Mouse (Mus musculus): ENCODE results near the gene Hoxb4. TPM values are rescaled to one million over a fixed set of nuclear protein-coding genes. Genes with fewer than 3 reads are reported as not detected.

The Hoxb4 gene
- polyA plus RNA-seq, 1 experiment from 2014 or later, result 4.4 TPM

- peak; percentile 80 for ATAC-seq (ENCODE audit: borderline replicate concordance, extremely low read depth, low FRiP score, low TSS enrichment)
- H3K4me1 ChIP-seq, result peaks cover 16% of the 10 kb centered on the region
- under 1% methylated on average over 69 of the region's 69 CpGs for WGBS
- H3K27me3 ChIP-seq, result peaks cover 95% of the 10 kb centered on the region
- peak within 1 kb of the TSS; percentile 59 for H3K4me3 ChIP-seq
- no peaks in the 10 kb centered on the region for H3K9me3 ChIP-seq
- peak within 1 kb of the TSS; percentile 88 for H3K9ac ChIP-seq
- H3K27ac ChIP-seq, result peak within 1 kb of the TSS; percentile 99
- H3K4me2 ChIP-seq, result peak within 1 kb of the TSS; percentile 70
- H3K36me3 ChIP-seq, result no peaks in the 10 kb centered on the region
Observed at GRCm38 (mm10) chr11:96303151-96304099, 14.6 kb upstream of the Hoxb4 start, which contains the start of gene Hoxb5. TSS of gene Hoxb5 (plus strand) at chr11:96303336.

GRCm38 (mm10) chr11:96304381-96305195 is 13.5 kb upstream of the Hoxb4 start:
- Histone ChIP-seq H3K4me1 (peaks cover 22% of the 10 kb centered on the region), H3K9me3 (no peaks in the 10 kb centered on the region), H3K9ac (peak overlapping the region; percentile 88), H3K4me3 (peak overlapping the region; percentile 59), H3K36me3 (no peaks in the 10 kb centered on the region), H3K4me2 (peak overlapping the region; percentile 70), H3K27me3 (peaks cover 89% of the 10 kb centered on the region), H3K27ac (peak overlapping the region; percentile 99)
- 2% methylated on average over 38 of the region's 38 CpGs for WGBS
- ATAC-seq (ENCODE audit: borderline replicate concordance, extremely low read depth, low FRiP score, low TSS enrichment), result no peak

GRCm38 (mm10) chr11:96305505-96306182 is 12.4 kb upstream of the Hoxb4 start:
- 37% methylated on average over 6 of the region's 6 CpGs for WGBS
- H3K9ac ChIP-seq, result peak overlapping the region; percentile 88

GRCm38 (mm10) chr11:96306183-96306907 is 11.7 kb upstream of the Hoxb4 start:
- Histone ChIP-seq H3K27me3 (peaks cover 87% of the 10 kb centered on the region), H3K4me2 (peak overlapping the region; percentile 70), H3K4me3 (peak overlapping the region; percentile 59), H3K4me1 (peaks cover 19% of the 10 kb centered on the region), H3K27ac (peak overlapping the region; percentile 99), H3K9me3 (no peaks in the 10 kb centered on the region), H3K9ac (peak overlapping the region; percentile 88), H3K36me3 (no peaks in the 10 kb centered on the region)
- 24% methylated on average over 7 of the region's 7 CpGs for WGBS
- ATAC-seq (ENCODE audit: borderline replicate concordance, extremely low read depth, low FRiP score, low TSS enrichment), result no peak

More at GRCm38 (mm10) chr11:96305505-96306182, 12.4 kb upstream of the Hoxb4 start:
- H3K27ac ChIP-seq, result peak overlapping the region; percentile 99
- no peak for ATAC-seq (ENCODE audit: borderline replicate concordance, extremely low read depth, low FRiP score, low TSS enrichment)
- peaks cover 87% of the 10 kb centered on the region for H3K27me3 ChIP-seq
- H3K36me3 ChIP-seq, result no peaks in the 10 kb centered on the region
- H3K9me3 ChIP-seq, result no peaks in the 10 kb centered on the region
- H3K4me1 ChIP-seq, result peaks cover 17% of the 10 kb centered on the region
- H3K4me2 ChIP-seq, result peak overlapping the region; percentile 70
- H3K4me3 ChIP-seq, result peak overlapping the region; percentile 59

GRCm38 (mm10) chr11:96306908-96307269 is 11.2 kb upstream of the Hoxb4 start:
- peak overlapping the region; percentile 99 for H3K27ac ChIP-seq
- 15% methylated on average over 13 of the region's 13 CpGs for WGBS
- no peak for ATAC-seq (ENCODE audit: borderline replicate concordance, extremely low read depth, low FRiP score, low TSS enrichment)
- H3K9me3 ChIP-seq, result no peaks in the 10 kb centered on the region
- peak overlapping the region; percentile 59 for H3K4me3 ChIP-seq
- H3K27me3 ChIP-seq, result peaks cover 86% of the 10 kb centered on the region
- H3K9ac ChIP-seq, result peak overlapping the region; percentile 88
- peaks cover 19% of the 10 kb centered on the region for H3K4me1 ChIP-seq
- H3K4me2 ChIP-seq, result peak overlapping the region; percentile 70
- no peaks in the 10 kb centered on the region for H3K36me3 ChIP-seq

- peak overlapping the region; percentile 70 for H3K4me2 ChIP-seq
- H3K27ac ChIP-seq, result peak overlapping the region; percentile 99
- H3K27me3 ChIP-seq, result peaks cover 86% of the 10 kb centered on the region
- peaks cover 27% of the 10 kb centered on the region for H3K4me1 ChIP-seq
- H3K9me3 ChIP-seq, result no peaks in the 10 kb centered on the region
- H3K36me3 ChIP-seq, result no peaks in the 10 kb centered on the region
- WGBS, result 15% methylated on average over 4 of the region's 4 CpGs
- ATAC-seq (ENCODE audit: borderline replicate concordance, extremely low read depth, low FRiP score, low TSS enrichment), result no peak
- H3K9ac ChIP-seq, result peak overlapping the region; percentile 88
- peak overlapping the region; percentile 59 for H3K4me3 ChIP-seq
Observed at GRCm38 (mm10) chr11:96308763-96309162, 9.3 kb upstream of the Hoxb4 start.

GRCm38 (mm10) chr11:96309288-96309687 is 8.8 kb upstream of the Hoxb4 start:
- H3K36me3 ChIP-seq, result no peaks in the 10 kb centered on the region
- peaks cover 32% of the 10 kb centered on the region for H3K4me1 ChIP-seq
- peak overlapping the region; percentile 99 for H3K27ac ChIP-seq
- peaks cover 89% of the 10 kb centered on the region for H3K27me3 ChIP-seq
- peak; percentile 54 for ATAC-seq (ENCODE audit: borderline replicate concordance, extremely low read depth, low FRiP score, low TSS enrichment)
- 14% methylated on average over 4 of the region's 4 CpGs for WGBS
- no peaks in the 10 kb centered on the region for H3K9me3 ChIP-seq
- H3K9ac ChIP-seq, result peak overlapping the region; percentile 88
- H3K4me2 ChIP-seq, result peak overlapping the region; percentile 70
- peak overlapping the region; percentile 59 for H3K4me3 ChIP-seq

- no peak for ATAC-seq (ENCODE audit: borderline replicate concordance, extremely low read depth, low FRiP score, low TSS enrichment)
- WGBS, result 15% methylated on average over 20 of the region's 20 CpGs
- Histone ChIP-seq H3K4me2 (peak overlapping the region; percentile 70), H3K36me3 (no peaks in the 10 kb centered on the region), H3K27ac (peak overlapping the region; percentile 99), H3K9ac (peak overlapping the region; percentile 51), H3K4me3 (peak overlapping the region; percentile 59), H3K4me1 (peaks cover 33% of the 10 kb centered on the region), H3K27me3 (peaks cover 86% of the 10 kb centered on the region), H3K9me3 (no peaks in the 10 kb centered on the region)
Observed at GRCm38 (mm10) chr11:96310183-96310938, 7.7 kb upstream of the Hoxb4 start.

GRCm38 (mm10) chr11:96311097-96311496 is 7.0 kb upstream of the Hoxb4 start:
- no peak for ATAC-seq (ENCODE audit: borderline replicate concordance, extremely low read depth, low FRiP score, low TSS enrichment)
- peak overlapping the region; percentile 59 for H3K4me3 ChIP-seq
- peaks cover 86% of the 10 kb centered on the region for H3K27me3 ChIP-seq
- no peaks in the 10 kb centered on the region for H3K9me3 ChIP-seq
- no peaks in the 10 kb centered on the region for H3K36me3 ChIP-seq
- peak overlapping the region; percentile 99 for H3K27ac ChIP-seq
- peak overlapping the region; percentile 51 for H3K9ac ChIP-seq
- WGBS, result 13% methylated on average over 6 of the region's 6 CpGs
- peak overlapping the region; percentile 70 for H3K4me2 ChIP-seq
- H3K4me1 ChIP-seq, result peaks cover 37% of the 10 kb centered on the region
